Mouse (Mus musculus): ENCODE data around the gene B3gnt2. TPM values are rescaled to one million over a fixed set of nuclear protein-coding genes. Genes with fewer than 3 reads are reported as not detected.

The B3gnt2 gene
- 19.7 and 20.5 TPM in 2 replicates for polyA plus RNA-seq (2012; ENCODE audit: insufficient read depth, insufficient read length, missing spikeins)

- TF ChIP-seq POLR2A (IDR thresholded peaks at IDR 0.05; ENCODE audit: borderline replicate concordance, low read depth, low read length), result no peak
- TF ChIP-seq CTCF (IDR thresholded peaks at IDR 0.05; ENCODE audit: low read depth, low read length), result no peak
- H3K27ac ChIP-seq (ENCODE audit: insufficient read depth, low read depth, low read length), result peak within 1 kb of the TSS; percentile 83
- peaks cover 18% of the 10 kb centered on the region for H3K4me1 ChIP-seq (ENCODE audit: control insufficient read depth, insufficient read depth, low read length)
- H3K4me3 ChIP-seq (ENCODE audit: insufficient read depth, low read length), result peak within 1 kb of the TSS; percentile 76
Measured at GRCm38 (mm10) chr11:22860335-22861227, at the start of gene B3gnt2. TSS of gene B3gnt2 (minus strand) at chr11:22860961.

- Histone ChIP-seq H3K4me3 (ENCODE audit: insufficient read depth, low read length) (no peak overlapping the region), H3K27ac (ENCODE audit: insufficient read depth, low read depth, low read length) (no peak overlapping the region), H3K4me1 (ENCODE audit: control insufficient read depth, insufficient read depth, low read length) (peaks cover 14% of the 10 kb centered on the region)
- no peak for TF ChIP-seq POLR2A (IDR thresholded peaks at IDR 0.05; ENCODE audit: borderline replicate concordance, low read depth, low read length)
- no peak for TF ChIP-seq CTCF (IDR thresholded peaks at IDR 0.05; ENCODE audit: low read depth, low read length)
Measured at GRCm38 (mm10) chr11:22906453-22906865, 45.7 kb upstream of the B3gnt2 start.

DNA sequence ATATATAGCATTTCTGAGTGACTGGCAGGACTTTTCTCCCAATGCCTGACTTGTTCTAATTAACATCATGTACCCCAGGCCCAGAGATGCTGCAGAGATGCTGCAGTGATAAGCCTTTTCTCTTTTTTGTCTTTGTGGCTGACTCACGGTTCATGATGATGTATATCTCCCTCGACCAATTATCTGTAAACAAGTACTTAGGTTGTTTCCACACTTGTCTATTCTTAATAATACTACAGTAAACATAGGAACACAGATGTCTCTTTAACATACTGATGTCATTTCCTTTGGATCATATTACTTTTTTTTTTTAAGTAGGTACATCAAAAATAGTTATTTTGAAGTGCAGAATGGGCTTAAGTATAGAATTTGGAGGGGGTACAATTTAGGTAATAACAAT is 42.2 kb upstream of the B3gnt2 start:
- no peak for TF ChIP-seq POLR2A (IDR thresholded peaks at IDR 0.05; ENCODE audit: borderline replicate concordance, low read depth, low read length)
- no peak for TF ChIP-seq CTCF (IDR thresholded peaks at IDR 0.05; ENCODE audit: low read depth, low read length)
- H3K4me3 ChIP-seq (ENCODE audit: insufficient read depth, low read length), result no peak overlapping the region
- no peak overlapping the region for H3K27ac ChIP-seq (ENCODE audit: insufficient read depth, low read depth, low read length)
- peaks cover 20% of the 10 kb centered on the region for H3K4me1 ChIP-seq (ENCODE audit: control insufficient read depth, insufficient read depth, low read length)

DNA sequence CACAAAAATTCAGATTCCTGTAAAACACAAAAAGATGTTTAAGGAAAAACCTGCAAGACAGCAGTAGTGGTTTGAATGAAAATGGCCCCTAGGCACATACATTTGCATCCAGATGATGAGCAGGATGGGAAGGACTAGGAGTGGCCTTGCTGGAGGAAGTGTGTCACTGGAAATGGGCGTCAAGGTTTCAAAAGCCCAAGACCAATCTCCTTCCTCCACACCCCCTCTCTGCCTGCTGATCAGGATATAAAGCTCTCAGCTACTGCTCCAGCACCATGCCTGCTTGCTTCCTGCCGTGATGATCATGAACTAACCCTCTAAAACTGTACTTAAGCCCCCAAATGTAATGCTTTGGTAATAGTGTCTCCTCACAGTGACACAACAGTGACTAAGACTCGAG is 39.3 kb upstream of the B3gnt2 start:
- Histone ChIP-seq H3K4me1 (ENCODE audit: control insufficient read depth, insufficient read depth, low read length) (peaks cover 19% of the 10 kb centered on the region), H3K4me3 (ENCODE audit: insufficient read depth, low read length) (no peak overlapping the region), H3K27ac (ENCODE audit: insufficient read depth, low read depth, low read length) (no peak overlapping the region)
- no peak for TF ChIP-seq CTCF (IDR thresholded peaks at IDR 0.05; ENCODE audit: low read depth, low read length)
- no peak for TF ChIP-seq POLR2A (IDR thresholded peaks at IDR 0.05; ENCODE audit: borderline replicate concordance, low read depth, low read length)

DNA sequence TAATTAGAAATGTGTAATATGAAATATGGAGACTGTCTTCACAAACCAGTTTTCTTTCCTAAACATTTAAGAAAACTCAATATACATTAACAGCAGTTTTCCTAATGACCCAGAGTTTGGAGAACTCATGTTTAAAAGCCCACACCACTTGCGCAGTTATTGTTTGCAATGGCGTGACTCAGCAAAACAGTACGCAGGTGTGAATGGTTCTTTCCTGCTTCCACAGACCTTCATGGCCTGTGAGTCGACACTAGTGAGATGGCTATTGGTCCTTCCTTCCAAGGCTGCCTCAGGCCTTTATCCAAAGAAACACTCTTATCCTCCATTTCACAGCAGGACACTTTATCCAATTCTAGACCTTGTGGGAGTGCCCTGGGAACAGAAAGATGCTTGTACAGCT is 36.9 kb upstream of the B3gnt2 start:
- Histone ChIP-seq H3K4me1 (ENCODE audit: control insufficient read depth, insufficient read depth, low read length) (peaks cover 20% of the 10 kb centered on the region), H3K27ac (ENCODE audit: insufficient read depth, low read depth, low read length) (no peak overlapping the region), H3K4me3 (ENCODE audit: insufficient read depth, low read length) (no peak overlapping the region)
- TF ChIP-seq CTCF (IDR thresholded peaks at IDR 0.05; ENCODE audit: low read depth, low read length) (no peak), POLR2A (IDR thresholded peaks at IDR 0.05; ENCODE audit: borderline replicate concordance, low read depth, low read length) (no peak)

DNA sequence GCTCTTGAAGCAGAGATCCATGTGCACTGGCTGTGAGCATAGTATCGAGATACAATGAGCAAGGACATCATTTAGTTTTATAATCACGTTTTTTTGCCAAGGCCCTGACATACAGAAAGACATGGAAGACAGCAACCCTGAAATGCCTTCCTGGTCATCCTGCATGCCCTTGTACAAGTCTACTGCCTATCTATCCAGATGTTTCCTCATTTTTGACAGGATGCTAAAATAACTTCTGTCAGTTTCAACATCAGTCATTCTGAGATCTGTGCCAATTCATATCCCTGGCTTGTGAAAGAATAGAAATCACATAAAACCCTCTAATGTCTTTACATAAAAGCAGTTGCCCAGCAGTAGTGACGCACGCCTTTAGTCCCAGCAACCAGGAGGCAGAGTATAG is 36.4 kb upstream of the B3gnt2 start:
- TF ChIP-seq CTCF (IDR thresholded peaks at IDR 0.05; ENCODE audit: low read depth, low read length) (no peak), POLR2A (IDR thresholded peaks at IDR 0.05; ENCODE audit: borderline replicate concordance, low read depth, low read length) (no peak)
- Histone ChIP-seq H3K4me3 (ENCODE audit: insufficient read depth, low read length) (no peak overlapping the region), H3K27ac (ENCODE audit: insufficient read depth, low read depth, low read length) (no peak overlapping the region), H3K4me1 (ENCODE audit: control insufficient read depth, insufficient read depth, low read length) (peaks cover 24% of the 10 kb centered on the region)

- TF ChIP-seq POLR2A (IDR thresholded peaks at IDR 0.05; ENCODE audit: borderline replicate concordance, low read depth, low read length) (no peak), CTCF (IDR thresholded peaks at IDR 0.05; ENCODE audit: low read depth, low read length) (no peak)
- no peak overlapping the region for H3K4me3 ChIP-seq (ENCODE audit: insufficient read depth, low read length)
- peaks cover 33% of the 10 kb centered on the region for H3K4me1 ChIP-seq (ENCODE audit: control insufficient read depth, insufficient read depth, low read length)
- H3K27ac ChIP-seq (ENCODE audit: insufficient read depth, low read depth, low read length), result no peak overlapping the region
Measured at GRCm38 (mm10) chr11:22893075-22893474, 32.3 kb upstream of the B3gnt2 start.

DNA sequence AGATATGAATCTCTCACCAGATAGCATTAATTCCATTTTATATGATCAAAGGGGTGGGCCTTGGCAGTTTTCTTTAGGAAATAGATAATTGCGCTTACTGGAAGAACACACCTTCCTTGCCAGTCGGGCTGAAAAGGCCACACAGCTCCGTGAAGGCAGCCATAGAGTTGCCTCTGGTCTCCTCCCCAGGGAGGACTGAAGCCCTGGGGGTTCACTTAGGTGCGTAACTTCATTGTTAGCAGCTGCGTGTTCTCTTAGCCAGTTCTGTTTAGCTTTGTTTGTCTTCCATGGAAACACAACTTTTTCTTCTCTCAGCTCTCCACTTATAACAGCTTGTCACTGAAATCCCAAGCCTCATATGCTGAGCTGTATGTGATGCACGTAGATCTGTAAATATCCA is 31.7 kb upstream of the B3gnt2 start:
- TF ChIP-seq POLR2A (IDR thresholded peaks at IDR 0.05; ENCODE audit: borderline replicate concordance, low read depth, low read length) (no peak), CTCF (IDR thresholded peaks at IDR 0.05; ENCODE audit: low read depth, low read length) (no peak)
- Histone ChIP-seq H3K4me3 (ENCODE audit: insufficient read depth, low read length) (no peak overlapping the region), H3K27ac (ENCODE audit: insufficient read depth, low read depth, low read length) (no peak overlapping the region), H3K4me1 (ENCODE audit: control insufficient read depth, insufficient read depth, low read length) (peaks cover 28% of the 10 kb centered on the region)

GRCm38 (mm10) chr11:22891876-22892275 is 31.1 kb upstream of the B3gnt2 start:
- Histone ChIP-seq H3K4me3 (ENCODE audit: insufficient read depth, low read length) (no peak overlapping the region), H3K4me1 (ENCODE audit: control insufficient read depth, insufficient read depth, low read length) (peaks cover 25% of the 10 kb centered on the region), H3K27ac (ENCODE audit: insufficient read depth, low read depth, low read length) (peak overlapping the region; percentile 27; the same call in 1 of the 2 replicates)
- TF ChIP-seq CTCF (IDR thresholded peaks at IDR 0.05; ENCODE audit: low read depth, low read length) (no peak), POLR2A (IDR thresholded peaks at IDR 0.05; ENCODE audit: borderline replicate concordance, low read depth, low read length) (no peak)

DNA sequence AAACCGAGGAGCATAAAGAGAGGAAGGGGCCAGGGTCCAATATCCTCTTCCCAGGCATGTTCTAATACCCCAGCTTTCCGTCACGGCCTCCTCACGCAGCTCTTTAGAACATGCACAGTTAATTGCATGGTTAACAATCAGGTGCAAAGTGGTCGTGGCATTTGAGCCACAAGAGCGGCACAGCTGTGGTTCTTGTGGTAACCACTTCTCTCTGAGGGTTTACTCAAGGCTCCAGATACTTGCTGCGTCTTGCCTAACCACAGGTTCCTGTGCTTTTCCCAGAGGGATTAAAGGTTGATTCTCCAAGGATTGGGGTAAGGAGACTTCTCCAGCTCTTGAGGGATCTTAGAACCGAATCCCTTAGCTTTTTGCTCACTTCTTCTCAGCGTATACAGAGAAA is 30.5 kb upstream of the B3gnt2 start:
- Histone ChIP-seq H3K27ac (ENCODE audit: insufficient read depth, low read depth, low read length) (no peak overlapping the region), H3K4me1 (ENCODE audit: control insufficient read depth, insufficient read depth, low read length) (peaks cover 21% of the 10 kb centered on the region), H3K4me3 (ENCODE audit: insufficient read depth, low read length) (no peak overlapping the region)
- TF ChIP-seq POLR2A (IDR thresholded peaks at IDR 0.05; ENCODE audit: borderline replicate concordance, low read depth, low read length) (no peak), CTCF (IDR thresholded peaks at IDR 0.05; ENCODE audit: low read depth, low read length) (no peak)
